Mouse (Mus musculus): ENCODE data around the gene Teddm2.

Gene Teddm2

DNA sequence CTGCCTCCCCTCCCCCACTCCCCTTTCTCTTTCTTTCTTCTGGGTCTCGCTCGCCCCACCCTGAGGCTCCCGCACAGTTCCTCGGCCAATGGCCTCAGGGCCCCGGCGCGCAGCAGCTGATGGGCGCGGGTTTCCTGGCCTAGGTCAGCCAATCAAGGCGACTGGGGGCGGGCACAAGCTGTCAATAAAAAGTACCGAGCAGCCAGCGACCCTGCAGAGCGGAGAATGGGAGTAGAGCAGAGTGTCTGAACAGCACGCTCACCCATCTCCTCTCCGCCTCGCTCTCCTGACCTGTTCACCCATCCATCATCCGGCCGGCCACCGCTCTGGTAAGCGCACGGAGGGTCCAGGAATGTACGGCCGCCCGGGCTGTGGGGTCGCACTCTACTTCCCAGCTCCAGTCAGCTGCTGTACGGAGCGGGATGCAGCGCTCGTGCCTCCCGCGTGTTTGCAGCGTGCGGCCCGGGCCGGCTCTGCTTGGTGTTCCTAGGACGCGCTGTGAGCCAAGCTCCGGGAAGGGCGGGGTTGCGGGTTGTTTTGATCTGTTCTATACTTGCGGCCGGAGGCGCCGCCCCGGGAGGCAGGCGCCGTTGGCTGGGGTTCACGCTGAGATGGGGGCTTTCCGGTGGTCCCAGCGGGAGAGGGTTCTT lies at the start of gene Teddm2, which contains the start of gene Glul:
Teddm2 (minus strand) TSS at position 498 of the 650 bp plus-strand sequence.
Glul (plus strand) TSS at position 214 of the 650 bp plus-strand sequence.
- peak; percentile 97 for DNase-seq (ENCODE audit: low read depth, low spot score)

DNA sequence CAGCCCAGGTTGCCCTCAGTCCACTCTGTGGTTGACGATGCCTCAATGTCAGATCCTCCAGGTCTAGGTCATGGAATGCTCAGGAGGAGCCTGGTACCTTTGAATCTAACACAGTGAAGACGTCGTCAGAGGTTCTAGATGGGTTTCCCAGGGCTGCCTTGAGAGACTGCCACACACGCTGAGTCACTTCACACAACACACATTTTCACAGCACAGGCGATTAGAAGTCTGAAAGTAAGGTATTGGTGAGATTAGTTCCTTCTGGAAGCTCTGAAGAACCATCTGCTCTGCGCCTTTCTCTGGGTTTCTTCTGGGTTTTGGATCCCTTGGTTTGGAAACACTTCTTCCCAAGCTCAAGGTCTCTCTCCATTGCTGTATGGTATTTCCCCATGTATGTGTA lies 47.8 kb upstream of the Teddm2 start:
- DNase-seq (ENCODE audit: low read depth, low spot score), result no peak

DNA sequence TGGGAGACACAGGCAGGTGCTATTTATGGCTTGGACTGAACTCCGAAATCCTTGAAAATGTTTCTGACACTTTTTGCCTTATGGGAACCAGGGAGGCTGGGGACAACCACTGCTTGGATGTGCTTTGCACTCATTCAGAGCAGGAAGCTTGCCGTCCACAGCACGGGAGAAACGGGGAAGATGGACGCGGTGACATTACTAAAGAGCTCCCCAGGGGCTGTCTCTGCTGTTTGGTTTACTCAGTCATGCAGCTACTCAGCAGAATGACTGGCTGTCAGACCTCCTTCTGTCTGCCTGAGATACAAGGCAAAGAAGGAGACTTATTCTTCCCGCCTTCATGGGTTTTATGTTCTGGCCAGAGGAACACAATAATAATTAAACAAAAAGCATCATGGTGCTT lies 46.9 kb upstream of the Teddm2 start:
- DNase-seq (ENCODE audit: low read depth, low spot score), result no peak

DNA sequence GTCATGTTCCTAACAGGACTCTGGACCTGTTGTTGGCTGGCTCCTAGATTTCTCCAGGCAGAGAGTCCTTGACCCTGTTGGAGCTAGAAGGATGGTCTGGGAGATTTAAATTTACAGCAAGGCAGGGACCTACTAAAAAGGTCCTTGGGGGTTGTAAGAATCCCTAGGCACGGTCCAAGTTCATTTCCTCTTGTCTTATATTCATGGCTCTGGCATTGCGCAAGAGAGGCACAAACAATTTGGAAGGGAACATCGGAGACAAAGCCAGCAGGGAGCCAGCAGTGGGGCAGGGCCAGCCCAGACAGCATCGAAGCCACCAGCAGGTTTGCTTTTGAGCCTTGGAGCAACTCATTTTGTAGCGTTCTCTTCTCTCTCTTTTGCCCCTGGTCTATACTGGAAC lies 45.2 kb upstream of the Teddm2 start:
- no peak for DNase-seq (ENCODE audit: low read depth, low spot score)

GRCm38 (mm10) chr1:153940986-153941385 lies 41.0 kb upstream of the Teddm2 start:
- no peak for DNase-seq (ENCODE audit: low read depth, low spot score)

DNA sequence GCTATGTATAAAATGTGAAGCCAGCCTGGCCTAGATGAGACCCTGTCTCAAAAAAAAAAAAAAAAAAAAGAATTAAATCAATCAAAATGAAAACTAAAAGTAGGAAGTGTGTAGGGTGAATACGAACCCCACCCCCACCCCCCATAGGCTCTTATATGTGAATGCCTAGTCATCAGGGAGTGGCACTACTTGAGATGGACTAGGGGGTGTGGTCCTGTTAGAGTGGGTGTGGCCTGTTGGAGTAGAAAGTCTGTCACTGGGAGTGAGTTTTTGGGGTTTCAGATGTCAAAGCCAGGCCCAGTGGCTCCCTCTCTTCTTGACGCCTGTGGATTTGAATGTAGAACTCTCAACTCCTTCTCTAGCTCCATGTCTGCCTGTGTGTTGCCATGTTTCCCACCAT lies 37.0 kb upstream of the Teddm2 start:
- DNase-seq (ENCODE audit: low read depth, low spot score), result no peak

DNA sequence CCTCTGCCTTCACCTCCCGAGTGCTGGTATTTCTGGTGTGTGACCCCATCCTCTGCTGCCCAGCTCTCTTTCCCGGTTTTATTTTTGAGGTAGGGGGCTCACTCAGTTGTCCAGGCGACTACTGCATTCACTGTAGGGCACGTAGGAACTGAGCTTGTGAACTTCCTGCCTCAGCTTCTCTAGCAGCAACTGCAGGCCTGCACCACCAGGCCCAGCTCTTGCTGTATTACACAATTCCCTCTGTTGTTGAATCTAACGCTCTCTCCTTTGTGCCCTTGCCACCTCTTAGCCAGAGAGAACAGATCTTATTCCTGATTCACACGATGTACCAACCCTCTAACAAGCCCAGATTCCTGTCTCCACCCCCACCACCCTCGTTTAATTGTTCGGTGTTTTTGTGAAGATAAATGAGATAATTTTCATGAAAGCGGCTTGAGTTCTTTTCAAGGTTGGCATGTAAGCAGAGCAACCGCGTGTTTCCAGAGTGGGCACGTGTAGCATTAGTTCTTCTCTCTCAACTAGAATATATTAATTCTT lies 35.9 kb upstream of the Teddm2 start:
- no peak for DNase-seq (ENCODE audit: low read depth, low spot score)

GRCm38 (mm10) chr1:153933772-153934171 lies 33.7 kb upstream of the Teddm2 start:
- no peak for DNase-seq (ENCODE audit: low read depth, low spot score)

- DNase-seq (ENCODE audit: low read depth, low spot score), result no peak
Observed at GRCm38 (mm10) chr1:153930431-153930830, 30.4 kb upstream of the Teddm2 start.

- no peak for DNase-seq (ENCODE audit: low read depth, low spot score)
Observed at GRCm38 (mm10) chr1:153924395-153925385, 24.7 kb upstream of the Teddm2 start.

DNA sequence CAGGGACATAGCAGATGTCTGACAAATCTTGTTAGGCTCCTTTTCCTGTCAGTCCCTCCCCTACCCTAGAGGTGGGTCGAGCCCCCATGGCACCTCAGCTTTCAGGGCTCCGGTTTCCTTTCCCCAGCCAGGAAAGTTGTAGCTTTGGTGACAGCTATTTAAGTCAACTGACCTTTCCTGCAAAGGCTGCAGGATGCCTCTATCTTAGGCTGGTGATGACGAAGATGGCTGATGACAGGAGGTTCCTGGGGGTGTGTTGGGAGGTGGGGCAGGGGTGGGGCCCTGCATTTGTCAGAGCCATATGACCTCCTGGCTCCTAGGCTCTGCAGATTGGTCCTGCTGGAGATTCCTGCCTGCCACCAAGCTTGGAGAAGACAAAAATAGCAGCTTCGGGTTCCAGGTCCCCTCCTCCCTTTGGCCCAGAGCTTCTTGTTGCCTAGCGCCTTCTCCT lies 22.6 kb upstream of the Teddm2 start:
- no peak for DNase-seq (ENCODE audit: low read depth, low spot score)

DNA sequence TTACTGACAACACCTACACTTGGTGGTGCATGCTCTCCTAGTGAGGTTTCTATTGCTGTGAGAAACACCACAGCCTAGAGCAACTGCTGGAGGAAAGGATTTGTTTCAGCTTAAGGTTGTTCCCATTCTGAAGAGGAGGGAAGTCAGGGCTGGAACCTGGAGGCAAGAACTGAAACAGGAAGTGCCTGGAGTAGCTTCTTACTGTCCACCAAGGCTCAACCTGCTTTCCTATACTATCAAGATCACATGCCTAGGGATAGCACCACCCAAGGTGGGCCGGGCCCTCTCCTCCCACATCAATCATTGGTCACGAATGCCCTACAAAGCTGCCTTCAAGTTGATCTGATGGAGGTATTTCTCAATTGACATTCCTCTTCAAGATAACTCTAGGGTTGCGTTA lies 21.6 kb upstream of the Teddm2 start:
- DNase-seq (ENCODE audit: low read depth, low spot score), result no peak

GRCm38 (mm10) chr1:153918521-153919206 lies 18.6 kb upstream of the Teddm2 start:
- DNase-seq (ENCODE audit: low read depth, low spot score), result no peak

- no peak for DNase-seq (ENCODE audit: low read depth, low spot score)
Observed at GRCm38 (mm10) chr1:153913869-153914268, 13.8 kb upstream of the Teddm2 start.

GRCm38 (mm10) chr1:153911276-153911795 lies 11.3 kb upstream of the Teddm2 start:
- DNase-seq (ENCODE audit: low read depth, low spot score), result no peak

DNA sequence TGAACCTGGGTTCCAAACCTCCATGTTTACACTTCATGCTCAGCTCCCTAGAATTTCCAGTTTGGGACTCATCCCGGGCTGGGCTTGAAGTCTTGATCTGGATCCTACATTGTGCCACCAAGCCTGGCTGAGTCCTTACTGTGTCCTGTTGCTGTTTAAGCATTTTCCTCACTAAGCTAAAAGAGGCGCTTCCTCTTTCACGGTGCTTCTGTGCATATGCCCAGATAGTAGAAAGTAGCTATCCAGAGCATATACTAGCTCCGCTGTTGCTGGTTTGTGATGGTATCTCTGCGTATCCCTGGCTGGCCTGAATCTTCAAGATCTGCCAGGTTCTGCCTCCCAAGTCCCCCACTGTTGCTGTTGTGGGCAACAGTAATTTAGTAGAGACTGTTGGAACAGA lies 10.4 kb upstream of the Teddm2 start:
- DNase-seq (ENCODE audit: low read depth, low spot score), result no peak

DNA sequence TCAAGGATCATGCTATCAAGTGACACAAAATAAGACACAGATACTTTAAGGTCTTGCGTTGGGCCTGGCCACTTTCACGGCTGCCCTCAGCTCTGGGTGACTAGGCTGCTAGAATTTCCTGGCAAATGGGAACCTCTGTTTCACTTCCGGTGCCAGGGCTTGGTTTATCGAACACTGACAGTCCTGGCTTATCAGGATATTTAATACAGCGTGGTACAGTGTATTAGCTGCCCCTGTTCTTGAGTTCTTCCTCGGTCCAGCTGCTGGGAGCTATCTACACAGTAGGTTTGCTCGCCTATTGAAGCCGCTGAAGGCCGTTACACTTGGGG lies 9.9 kb upstream of the Teddm2 start:
- DNase-seq (ENCODE audit: low read depth, low spot score), result no peak

DNA sequence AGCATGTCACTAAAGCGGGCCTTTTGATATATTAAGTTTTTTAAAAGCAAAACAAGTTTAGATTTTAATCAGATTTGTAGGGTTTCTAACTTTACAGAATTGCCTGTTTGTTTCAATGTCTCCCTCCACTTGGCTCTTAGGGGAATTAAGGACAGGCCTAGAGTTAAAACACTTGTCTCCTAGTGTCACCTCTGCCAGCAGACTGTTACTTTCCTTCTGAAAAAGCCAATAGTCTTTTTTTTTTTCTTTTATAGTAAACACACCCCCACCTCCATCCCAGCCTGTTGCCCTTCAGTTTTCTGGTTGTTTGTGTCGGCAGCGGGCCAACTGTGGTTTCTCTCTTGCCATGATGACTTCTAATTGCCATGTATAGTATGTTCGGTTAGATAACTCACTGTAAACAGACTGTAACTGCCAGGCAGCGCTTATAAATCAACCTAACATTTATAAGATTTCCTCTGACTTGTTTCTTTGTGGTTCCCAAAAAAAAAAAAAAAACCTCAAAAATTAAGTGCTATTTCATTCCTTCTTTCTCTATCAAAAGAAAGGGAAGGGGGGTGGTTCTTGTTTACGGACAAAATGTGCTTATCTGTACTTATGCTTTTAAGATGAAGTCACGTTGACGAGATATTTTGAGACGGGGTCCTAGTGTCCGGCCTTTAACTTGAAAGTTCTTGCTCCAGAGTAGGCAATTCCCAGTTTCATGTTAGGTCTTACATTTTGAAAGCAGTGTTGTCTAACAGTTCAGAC lies 9.4 kb upstream of the Teddm2 start:
- DNase-seq (ENCODE audit: low read depth, low spot score), result no peak

GRCm38 (mm10) chr1:153908741-153909140 lies 8.7 kb upstream of the Teddm2 start:
- no peak for DNase-seq (ENCODE audit: low read depth, low spot score)

- DNase-seq (ENCODE audit: low read depth, low spot score), result no peak
Observed at GRCm38 (mm10) chr1:153908208-153908607, 8.2 kb upstream of the Teddm2 start.

GRCm38 (mm10) chr1:153905884-153906283 lies 5.9 kb upstream of the Teddm2 start:
- DNase-seq (ENCODE audit: low read depth, low spot score), result no peak

All from forelimb bud, embryonic 11.5 days (tissue).